16 mouse cellular contexts compared by ENCODE assay signal in genomic region chr5:52278111-52278510, GRCm38 (mm10).
"Had no signal": no experiment of that assay in that cellular context is flagged by ENCODE, and none has a peak within 500 bp of the region (broad histone marks: within the 10 kb centered on the region; RNA-seq: fewer than 3 reads in every experiment).

No protein-coding gene starts in this region.

- H3K27me3 ChIP-seq: neural tube, embryonic 13.5 days; neural tube, embryonic 15.5 days; stomach, embryonic 15.5 days had no signal

- H3K4me3 ChIP-seq: neural tube, embryonic 13.5 days; neural tube, embryonic 15.5 days; stomach, embryonic 15.5 days had no signal

- H3K9me3 ChIP-seq: neural tube, embryonic 13.5 days; neural tube, embryonic 15.5 days; stomach, embryonic 15.5 days had no signal

- H3K36me3 ChIP-seq: neural tube, embryonic 13.5 days; neural tube, embryonic 15.5 days; stomach, embryonic 15.5 days had no signal

- H3K27ac ChIP-seq: neural tube, embryonic 13.5 days; neural tube, embryonic 15.5 days; stomach, embryonic 15.5 days; stomach, postnatal 0 days had no signal

- H3K4me1 ChIP-seq: neural tube, embryonic 13.5 days; neural tube, embryonic 15.5 days; stomach, embryonic 15.5 days had no signal

- H3K4me2 ChIP-seq: neural tube, embryonic 13.5 days; neural tube, embryonic 15.5 days; stomach, embryonic 15.5 days had no signal

- DNase-seq: retina, postnatal 1 day; right cerebral cortex, adult 18-20 months; right cerebral cortex, postnatal 14 days; right cerebral cortex, postnatal 25 days; right cerebral cortex, postnatal 4 days; spleen, adult 18-20 months; thymus, adult 18-20 months; thymus, adult 2 months; thymus, postnatal 14 days; thymus, postnatal 25 days; thymus, postnatal 36 days; thymus, postnatal 4 days had no signal

- H3K9ac ChIP-seq: neural tube, embryonic 13.5 days; neural tube, embryonic 15.5 days; stomach, embryonic 15.5 days had no signal
